Mouse (Mus musculus): ENCODE measurements around the gene Clip2. TPM values are rescaled to one million over a fixed set of nuclear protein-coding genes. Genes with fewer than 3 reads are reported as not detected.

Gene Clip2
- polyA plus RNA-seq, 1 experiment, result 20.3 TPM

DNA sequence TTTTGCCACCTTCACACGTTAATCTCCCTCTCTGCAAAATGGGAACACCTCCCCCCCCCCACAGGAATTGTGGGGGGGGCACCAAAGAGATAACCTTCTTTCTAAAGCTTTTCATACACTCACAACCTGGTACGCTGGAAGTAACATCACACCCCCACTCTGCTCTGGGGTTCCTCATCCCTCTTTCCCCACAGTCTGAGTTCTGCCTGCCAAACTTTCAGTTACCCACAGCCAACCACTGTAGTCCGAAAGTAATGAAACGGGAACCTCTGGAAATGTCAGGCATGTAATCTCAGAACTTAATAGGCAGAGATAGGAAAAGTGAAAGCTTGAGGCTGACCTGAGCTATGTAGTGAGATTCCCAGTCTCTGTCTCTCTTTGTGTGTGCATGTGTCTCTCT is 15.2 kb upstream of the Clip2 start:
- Histone ChIP-seq H3K4me1 (ENCODE audit: control insufficient read depth, insufficient read depth, low read length) (no peaks in the 10 kb centered on the region), H3K27ac (ENCODE audit: insufficient read depth, low read length) (no peak overlapping the region), H3K4me3 (ENCODE audit: insufficient read depth, low read length) (no peak overlapping the region)
- no peak for TF ChIP-seq POLR2A (IDR thresholded peaks at IDR 0.05; ENCODE audit: low read depth, low read length)

DNA sequence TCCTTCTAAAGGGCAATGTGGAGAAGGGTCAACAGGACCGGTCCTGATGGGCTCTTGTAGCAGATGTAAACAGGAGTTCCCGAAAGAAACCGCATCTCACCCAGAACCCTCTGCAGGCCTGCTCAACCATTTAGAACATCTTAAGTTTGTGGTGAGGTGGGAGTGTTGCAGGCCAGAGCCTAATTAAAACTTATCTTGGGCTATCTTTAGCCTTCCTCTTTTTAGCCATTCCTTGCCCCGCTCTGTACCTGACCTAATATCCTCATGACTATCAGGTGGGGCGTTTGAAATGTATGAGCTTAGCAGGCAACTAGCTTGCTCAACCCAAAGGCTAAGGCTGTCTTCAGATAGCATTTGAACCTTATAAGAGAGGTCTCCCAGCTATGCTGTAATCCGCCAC is 13.5 kb upstream of the Clip2 start:
- Histone ChIP-seq H3K4me1 (ENCODE audit: control insufficient read depth, insufficient read depth, low read length) (no peaks in the 10 kb centered on the region), H3K27ac (ENCODE audit: insufficient read depth, low read length) (no peak overlapping the region), H3K4me3 (ENCODE audit: insufficient read depth, low read length) (no peak overlapping the region)
- TF ChIP-seq CTCF (IDR thresholded peaks at IDR 0.05; ENCODE audit: borderline replicate concordance, insufficient read depth, low read length), result no peak
- no peak for TF ChIP-seq POLR2A (IDR thresholded peaks at IDR 0.05; ENCODE audit: low read depth, low read length)

DNA sequence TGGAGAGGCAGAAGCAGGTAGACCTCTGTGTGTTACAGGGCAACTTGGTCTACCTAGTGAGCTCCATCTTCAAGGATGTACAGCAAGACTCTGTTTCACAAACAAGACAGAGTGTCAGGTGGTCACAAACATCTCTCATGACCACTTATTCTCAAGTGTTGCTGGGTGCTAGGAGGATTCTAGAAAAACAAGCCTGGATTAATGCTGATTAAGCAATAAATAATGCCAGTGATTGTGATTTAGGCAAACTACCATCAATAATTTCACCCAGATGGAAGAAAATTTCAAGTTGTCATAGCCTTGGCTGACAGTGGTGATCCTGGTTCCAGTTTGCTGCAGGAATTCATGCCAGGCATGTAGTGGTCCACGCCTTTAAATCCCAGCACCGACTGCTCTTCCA is 12.0 kb upstream of the Clip2 start:
- Histone ChIP-seq H3K27ac (ENCODE audit: insufficient read depth, low read length) (no peak overlapping the region), H3K4me1 (ENCODE audit: control insufficient read depth, insufficient read depth, low read length) (no peaks in the 10 kb centered on the region), H3K4me3 (ENCODE audit: insufficient read depth, low read length) (no peak overlapping the region)
- TF ChIP-seq CTCF (IDR thresholded peaks at IDR 0.05; ENCODE audit: borderline replicate concordance, insufficient read depth, low read length), result no peak
- TF ChIP-seq POLR2A (IDR thresholded peaks at IDR 0.05; ENCODE audit: low read depth, low read length), result no peak

DNA sequence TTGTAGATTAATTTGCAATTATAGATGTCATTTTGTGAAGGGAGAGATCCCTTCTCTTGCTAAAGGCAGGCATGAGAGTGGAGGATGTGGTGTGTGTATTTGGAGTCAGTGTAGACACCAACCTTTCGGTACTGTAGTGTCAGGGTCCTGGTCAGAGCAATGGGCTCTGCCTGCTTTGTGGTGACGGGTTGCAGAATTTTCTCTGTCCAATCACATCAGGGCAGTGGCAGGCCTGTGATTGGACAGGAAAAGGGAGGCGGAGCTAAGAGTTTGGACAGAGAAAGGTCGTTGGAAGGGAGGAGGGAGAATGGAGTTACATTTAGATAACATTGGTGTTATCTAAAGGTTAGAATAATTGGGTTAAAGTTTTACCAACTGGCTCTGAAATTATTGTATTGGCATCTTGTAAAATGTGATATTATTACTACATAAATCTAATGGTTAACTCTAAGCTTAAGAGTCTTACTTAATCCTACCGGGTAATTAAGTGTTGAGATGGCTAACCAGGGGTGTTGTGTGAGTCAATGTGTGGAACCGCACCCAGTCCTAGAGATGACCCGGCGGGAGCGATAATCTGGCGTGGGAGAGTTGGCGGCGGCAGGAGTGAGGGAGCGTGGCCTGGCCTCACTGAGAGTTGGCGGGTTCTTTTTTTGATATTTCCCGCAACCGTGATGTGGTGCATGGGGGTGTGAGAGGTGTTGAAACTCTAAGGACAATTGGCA is 8.4 kb upstream of the Clip2 start:
- H3K4me3 ChIP-seq (ENCODE audit: insufficient read depth, low read length), result no peak overlapping the region
- TF ChIP-seq POLR2A (IDR thresholded peaks at IDR 0.05; ENCODE audit: low read depth, low read length), result no peak
- no peak for TF ChIP-seq CTCF (IDR thresholded peaks at IDR 0.05; ENCODE audit: borderline replicate concordance, insufficient read depth, low read length)
- H3K4me1 ChIP-seq (ENCODE audit: control insufficient read depth, insufficient read depth, low read length), result no peaks in the 10 kb centered on the region; the same call in 1 of the 2 replicates

DNA sequence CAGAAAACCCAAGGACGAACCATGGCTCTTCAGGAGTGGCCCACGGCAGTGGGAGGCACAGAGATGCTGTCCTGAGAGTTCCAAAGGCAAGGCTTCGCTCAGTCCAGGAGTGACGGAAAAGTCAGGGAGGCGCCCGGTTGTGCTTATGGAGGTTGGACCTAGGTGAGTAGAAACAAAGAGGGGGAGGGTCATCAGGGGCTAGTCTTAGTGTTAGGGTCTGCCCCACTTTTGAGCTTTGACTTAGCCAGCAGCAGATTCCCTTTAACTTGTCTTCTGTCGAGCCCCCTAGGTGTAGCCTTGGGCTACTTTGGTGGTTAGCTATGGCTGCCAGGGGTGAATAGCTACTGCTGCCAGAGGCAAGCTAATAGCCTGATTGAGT is 7.8 kb upstream of the Clip2 start, which contains the start of gene Syna:
Syna (minus strand) TSS at position 101 of the 379 bp plus-strand sequence.
- H3K4me3 ChIP-seq (ENCODE audit: insufficient read depth, low read length), result no peak within 1 kb of the TSS
- TF ChIP-seq CTCF (IDR thresholded peaks at IDR 0.05; ENCODE audit: borderline replicate concordance, insufficient read depth, low read length) (no peak), POLR2A (IDR thresholded peaks at IDR 0.05; ENCODE audit: low read depth, low read length) (no peak)
- H3K27ac ChIP-seq (ENCODE audit: insufficient read depth, low read length), result no peak within 1 kb of the TSS
- no peaks in the 10 kb centered on the region; the same call in 1 of the 2 replicates for H3K4me1 ChIP-seq (ENCODE audit: control insufficient read depth, insufficient read depth, low read length)

More for the DNA sequence above, 8.4 kb upstream of the Clip2 start:
- H3K27ac ChIP-seq (ENCODE audit: insufficient read depth, low read length), result no peak overlapping the region

DNA sequence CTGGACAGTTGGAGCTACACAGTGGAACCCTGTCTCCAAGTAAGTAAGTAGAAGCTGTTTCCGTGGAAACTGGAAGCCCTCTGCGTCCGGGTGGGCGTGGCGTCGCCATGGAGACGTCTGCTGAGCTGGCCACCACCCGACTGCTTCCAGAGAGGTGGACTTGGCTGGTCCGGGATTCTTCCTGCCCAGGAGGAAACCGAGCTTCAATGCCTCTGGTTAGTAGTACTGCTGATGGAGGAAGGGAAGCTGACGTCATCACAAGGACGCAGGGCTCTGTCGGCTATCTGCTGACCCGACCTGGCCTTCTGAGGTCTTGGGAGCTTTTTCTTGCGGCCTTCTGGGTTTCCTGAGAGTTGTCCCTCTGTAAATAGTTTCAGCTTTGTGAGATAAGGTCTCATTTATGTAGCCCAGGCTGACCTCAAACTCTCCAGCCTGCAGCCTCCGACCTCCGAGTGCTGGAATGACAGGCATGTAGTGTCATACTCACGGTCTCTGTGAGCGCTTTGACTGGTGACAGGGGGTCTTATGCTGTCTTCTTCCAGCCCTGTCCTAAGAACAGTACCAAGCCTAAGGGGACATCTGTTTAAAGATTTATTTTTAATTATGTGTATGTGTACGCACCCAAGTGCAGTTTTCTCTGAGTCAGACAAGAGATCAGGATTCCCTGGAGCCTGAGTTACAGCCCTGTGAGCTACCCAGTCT is 3.4 kb upstream of the Clip2 start:
- Histone ChIP-seq H3K27ac (ENCODE audit: insufficient read depth, low read length) (peak overlapping the region; percentile 51; the same call in 1 of the 2 replicates), H3K4me1 (ENCODE audit: control insufficient read depth, insufficient read depth, low read length) (peaks cover 7% of the 10 kb centered on the region; the same call in 1 of the 2 replicates), H3K4me3 (ENCODE audit: insufficient read depth, low read length) (no peak overlapping the region)
- TF ChIP-seq CTCF (IDR thresholded peaks at IDR 0.05; ENCODE audit: borderline replicate concordance, insufficient read depth, low read length), result no peak
- no peak for TF ChIP-seq POLR2A (IDR thresholded peaks at IDR 0.05; ENCODE audit: low read depth, low read length)

DNA sequence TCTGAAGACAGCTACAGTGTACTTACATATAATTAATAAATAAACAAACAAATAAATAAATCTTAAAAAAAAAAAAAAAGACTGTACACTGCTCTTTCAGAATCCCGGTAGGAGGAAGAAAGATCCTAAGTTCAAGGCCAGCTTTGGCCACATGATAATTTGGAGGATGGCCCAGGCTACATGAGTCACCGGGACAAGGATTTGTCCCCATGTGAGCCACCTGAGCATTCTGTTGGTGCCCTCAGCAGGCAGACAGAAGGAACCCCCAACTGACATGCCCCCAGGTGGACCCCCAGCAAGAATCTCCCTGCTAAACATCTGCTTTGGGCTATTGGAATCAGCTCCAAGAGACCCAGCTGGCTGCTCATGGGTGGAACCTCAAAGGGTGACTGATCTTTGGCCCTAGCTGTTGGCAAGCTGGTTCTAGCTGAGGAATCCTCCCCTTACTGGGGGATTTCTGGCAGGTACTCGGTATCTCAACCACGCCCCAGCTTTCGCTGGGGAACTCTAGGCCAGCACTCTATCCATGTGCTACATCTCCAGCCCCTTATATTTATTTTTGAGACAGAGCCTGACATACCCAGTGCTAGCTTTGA is 1.8 kb upstream of the Clip2 start:
- Histone ChIP-seq H3K4me1 (ENCODE audit: control insufficient read depth, insufficient read depth, low read length) (peaks cover 9% of the 10 kb centered on the region), H3K4me3 (ENCODE audit: insufficient read depth, low read length) (no peak overlapping the region), H3K27ac (ENCODE audit: insufficient read depth, low read length) (no peak overlapping the region)
- no peak for TF ChIP-seq POLR2A (IDR thresholded peaks at IDR 0.05; ENCODE audit: low read depth, low read length)
- TF ChIP-seq CTCF (IDR thresholded peaks at IDR 0.05; ENCODE audit: borderline replicate concordance, insufficient read depth, low read length), result no peak

DNA sequence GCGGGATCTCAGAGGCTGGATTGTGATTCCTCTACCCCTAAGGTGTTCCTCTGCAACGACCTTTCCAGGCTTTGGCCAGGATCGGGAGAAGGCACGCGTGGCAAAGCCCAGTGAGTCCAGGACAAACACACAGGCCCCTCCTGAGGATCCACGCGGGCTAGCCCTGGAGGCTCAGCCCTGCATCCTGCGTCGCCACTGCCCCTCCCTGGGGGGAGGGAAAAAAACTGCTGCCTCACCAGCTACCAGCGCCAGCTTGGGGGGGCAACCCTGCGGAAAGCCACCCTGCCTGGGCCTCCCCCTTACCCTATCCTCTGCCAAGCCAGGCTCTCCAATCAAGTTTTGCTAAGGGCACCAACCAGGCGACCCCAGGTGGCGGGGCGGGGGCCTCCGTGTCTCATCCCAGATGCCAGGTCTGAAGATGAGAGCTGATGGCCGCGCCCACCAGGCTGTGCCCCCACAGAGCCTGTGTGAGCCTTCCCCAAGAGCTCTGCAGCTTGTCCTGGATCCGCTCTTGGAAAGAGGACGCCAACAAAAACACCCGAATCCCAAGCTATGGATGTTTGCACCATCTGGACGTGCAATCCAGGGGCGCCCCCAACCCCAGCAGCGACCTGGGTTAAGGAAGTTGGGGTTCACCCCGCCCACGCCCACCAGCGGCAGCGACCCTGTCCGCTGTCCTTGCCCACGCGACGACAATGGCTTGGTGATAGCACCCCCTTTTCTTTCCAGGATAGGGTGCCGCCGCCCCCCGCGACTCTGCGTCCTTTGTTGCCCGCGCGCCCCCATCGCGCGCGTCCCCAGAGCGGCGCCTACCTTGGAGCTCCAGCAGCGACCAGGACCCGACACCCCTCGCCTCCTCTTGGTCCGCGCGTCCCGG is 763 bp downstream of the Clip2 start:
- peaks cover 12% of the 10 kb centered on the region for H3K4me1 ChIP-seq (ENCODE audit: control insufficient read depth, insufficient read depth, low read length)
- H3K4me3 ChIP-seq (ENCODE audit: insufficient read depth, low read length), result peak overlapping the region; percentile 88
- peak; percentile 48 for TF ChIP-seq POLR2A (IDR thresholded peaks at IDR 0.05; ENCODE audit: low read depth, low read length)
- no peak for TF ChIP-seq CTCF (IDR thresholded peaks at IDR 0.05; ENCODE audit: borderline replicate concordance, insufficient read depth, low read length)

DNA sequence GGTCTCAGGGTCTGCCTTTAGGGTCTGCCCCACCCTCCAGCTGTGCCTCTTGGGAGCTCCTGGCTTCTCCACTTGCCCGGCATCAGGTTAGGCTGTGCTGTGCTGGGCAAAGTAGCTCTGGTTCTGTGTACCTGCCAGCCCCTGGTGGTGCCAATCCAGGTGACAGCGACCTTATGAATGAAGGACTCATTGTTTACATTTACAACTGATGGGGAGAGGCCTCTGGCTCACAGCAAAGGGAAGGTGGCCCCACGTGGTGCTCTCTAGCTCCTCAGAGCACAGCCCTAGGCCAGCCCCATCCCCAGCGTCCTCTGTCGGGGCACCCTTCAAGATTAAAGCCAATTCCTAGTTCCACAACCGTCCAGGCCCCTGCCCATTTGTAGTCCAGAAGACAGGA is 1.4 kb downstream of the Clip2 start:
- H3K4me3 ChIP-seq (ENCODE audit: insufficient read depth, low read length), result peak overlapping the region; percentile 88
- TF ChIP-seq POLR2A (IDR thresholded peaks at IDR 0.05; ENCODE audit: low read depth, low read length) (no peak), CTCF (IDR thresholded peaks at IDR 0.05; ENCODE audit: borderline replicate concordance, insufficient read depth, low read length) (no peak)
- H3K27ac ChIP-seq (ENCODE audit: insufficient read depth, low read length), result peak overlapping the region; percentile 98
- H3K4me1 ChIP-seq (ENCODE audit: control insufficient read depth, insufficient read depth, low read length), result peaks cover 12% of the 10 kb centered on the region

More for the DNA sequence above, 763 bp downstream of the Clip2 start:
- peak overlapping the region; percentile 98 for H3K27ac ChIP-seq (ENCODE audit: insufficient read depth, low read length)
